Mouse (Mus musculus): Measurements from ENCODE around the gene Eif3d. TPM values are rescaled to one million over a fixed set of nuclear protein-coding genes. Genes with fewer than 3 reads are reported as not detected.

The Eif3d gene
- total RNA-seq, 2 experiments from 2014 or later, result 214 to 215 TPM

DNA sequence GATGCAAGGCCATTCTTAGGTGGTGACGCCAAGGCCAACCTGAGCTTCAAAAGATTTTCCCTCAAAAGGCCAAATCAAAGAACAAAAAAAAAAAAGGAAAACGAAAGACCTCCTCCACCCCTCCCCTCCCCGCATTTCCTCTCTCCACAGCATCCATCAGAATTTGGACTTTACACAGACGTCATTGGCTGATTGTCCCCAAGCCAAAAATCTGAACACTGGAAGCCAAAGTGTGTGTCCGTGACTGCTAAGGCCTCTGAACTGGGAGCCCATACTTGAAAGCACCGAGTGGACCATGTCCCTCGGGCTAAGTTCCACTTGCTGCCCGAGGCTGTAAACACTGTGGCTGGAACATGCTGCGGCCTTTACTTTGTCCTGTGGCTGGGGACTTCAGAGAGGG, 47.9 kb downstream of the Eif3d start:
- DNase-seq (ENCODE audit: low spot score in 2 of 2), result no peak

DNA sequence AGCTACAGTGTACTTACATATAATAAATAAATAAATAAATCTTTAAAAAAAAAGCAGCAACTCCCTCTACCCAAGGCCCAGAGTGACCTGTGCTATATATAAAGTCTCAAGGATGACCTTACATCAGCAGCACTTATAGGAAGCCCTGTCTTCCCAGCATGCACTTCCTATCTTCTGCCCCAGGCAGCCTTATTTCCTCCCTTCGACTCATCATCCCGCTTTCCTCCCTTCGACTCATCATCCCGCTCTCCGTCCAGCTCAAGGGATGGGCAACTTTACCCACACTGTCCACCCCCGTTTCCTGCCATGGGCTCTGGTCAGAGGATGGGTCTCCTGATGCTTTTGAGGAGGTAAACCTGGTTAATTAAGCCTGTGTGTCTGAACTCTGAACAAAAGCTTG, 49.0 kb downstream of the Eif3d start:
- no peak for DNase-seq (ENCODE audit: low spot score in 2 of 2)

DNA sequence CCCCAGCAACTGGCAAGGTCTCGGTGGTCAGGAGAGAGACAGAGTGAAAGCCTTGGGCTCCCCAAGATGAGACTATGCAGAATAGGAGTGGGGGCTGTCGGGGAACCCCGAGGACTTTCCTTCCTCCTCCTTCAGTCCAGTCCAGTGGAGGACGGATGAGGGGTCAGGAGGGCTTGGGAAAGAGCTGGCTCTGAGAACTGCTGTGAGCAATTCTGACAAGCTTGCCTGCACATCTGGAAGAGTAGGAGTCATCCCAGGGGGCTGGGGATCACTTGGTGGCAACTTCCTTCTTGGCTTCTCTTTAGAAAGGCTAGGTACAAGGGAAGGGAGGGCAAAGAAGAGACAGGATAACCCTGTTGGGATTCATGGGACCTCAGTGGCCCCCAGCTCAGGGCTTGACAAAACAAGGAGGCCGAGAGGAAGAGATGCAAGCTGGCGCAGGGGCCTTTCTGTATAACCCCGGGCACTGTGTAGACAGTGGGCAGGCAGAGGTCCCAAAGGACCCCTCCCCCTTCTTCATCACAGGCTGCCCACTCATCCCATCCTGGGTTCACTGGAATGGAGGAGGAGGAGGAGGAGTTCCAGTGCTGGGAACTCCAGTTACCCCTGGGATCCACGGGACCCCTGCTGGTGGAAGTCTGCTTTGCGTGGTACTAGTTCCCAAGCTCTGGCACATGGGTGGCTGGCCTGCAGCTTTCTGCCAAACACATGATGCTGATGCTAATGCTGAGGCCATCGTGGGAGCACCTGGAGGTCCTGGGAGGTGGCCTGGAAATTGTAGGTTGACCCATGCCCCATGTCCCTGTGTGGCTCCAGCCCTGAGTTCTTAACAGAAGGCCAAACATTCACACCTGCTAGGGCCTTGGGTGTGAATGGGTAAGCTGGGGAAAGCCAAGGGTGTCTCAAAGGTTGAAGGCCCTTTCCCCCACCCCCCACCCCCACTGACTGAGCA, 49.8 kb downstream of the Eif3d start:
- DNase-seq (ENCODE audit: low spot score in 2 of 2), result no peak

DNA sequence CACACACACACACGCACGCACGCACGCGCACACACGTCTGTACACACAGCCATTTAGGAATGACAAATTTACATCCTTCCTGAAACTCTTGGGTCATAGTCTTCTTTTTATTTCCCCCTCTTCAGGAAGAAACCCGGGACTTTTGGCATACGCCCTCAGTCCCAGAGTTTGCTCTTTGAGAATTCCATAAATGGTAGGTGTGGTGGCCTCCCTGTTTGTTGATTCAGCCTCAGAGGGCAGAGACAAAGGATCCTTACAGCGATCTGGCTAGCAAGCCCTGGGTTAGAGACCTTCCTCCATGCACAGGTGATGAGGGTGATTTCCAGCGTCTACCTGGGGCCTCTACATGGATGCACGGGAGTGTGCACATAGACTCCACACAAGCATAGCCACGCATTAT, 51.2 kb downstream of the Eif3d start:
- no peak for DNase-seq (ENCODE audit: low spot score in 2 of 2)

DNA sequence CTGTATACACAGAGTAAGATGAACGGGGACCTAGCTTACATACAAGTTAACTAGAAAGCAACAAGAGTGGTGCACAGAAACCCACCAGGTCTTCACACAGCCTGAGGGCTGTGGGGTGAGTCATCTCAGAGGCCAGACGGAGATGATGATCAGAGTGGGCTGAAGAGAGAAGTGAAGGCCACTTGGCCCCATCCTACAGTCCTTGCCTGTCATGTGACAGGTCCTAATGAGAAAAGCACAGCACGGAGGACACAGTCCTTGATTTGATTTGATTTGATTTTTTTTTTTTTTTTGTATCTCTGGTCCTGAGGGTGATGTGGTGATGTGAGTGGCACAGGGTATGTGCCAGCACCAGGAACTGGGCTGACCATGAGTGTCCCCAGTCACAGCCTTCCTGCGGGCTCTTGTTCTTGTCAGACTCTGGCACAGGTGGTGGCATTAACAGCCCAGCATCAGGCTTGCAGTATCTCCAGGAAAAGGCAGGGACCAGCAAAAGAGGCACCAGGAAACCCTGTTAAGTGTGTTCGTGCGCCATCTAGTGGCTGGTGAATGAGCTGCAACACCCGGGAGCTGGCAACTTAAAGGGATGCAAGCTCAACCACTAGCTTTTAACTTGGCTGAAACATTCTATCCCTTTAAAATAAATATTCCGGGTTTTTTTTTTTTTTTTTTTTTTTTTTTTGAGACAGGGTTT, 53.6 kb downstream of the Eif3d start:
- peak; percentile 78 to 86 for DNase-seq (ENCODE audit: low spot score in 2 of 2)

DNA sequence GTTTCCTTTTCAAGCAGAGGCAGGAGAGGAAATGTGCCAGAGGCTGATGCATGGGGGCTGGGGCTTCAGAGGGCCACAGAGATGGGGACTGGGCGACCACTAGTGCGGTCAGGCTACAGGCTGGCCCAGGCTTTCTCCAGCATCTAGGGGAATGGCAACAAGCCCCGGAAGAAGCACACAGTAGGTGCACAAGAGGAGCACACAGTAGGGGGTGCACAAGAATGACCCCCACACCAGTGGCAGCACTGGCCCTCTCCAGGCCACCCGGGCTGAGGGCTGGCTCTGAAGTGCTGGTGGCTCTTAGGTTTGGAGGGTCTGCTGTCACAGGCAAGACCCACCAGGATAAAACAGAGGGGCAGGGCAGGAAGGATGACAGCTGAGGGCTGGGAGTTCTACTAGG, 55.3 kb downstream of the Eif3d start:
- DNase-seq (ENCODE audit: low spot score in 2 of 2), result no peak

DNA sequence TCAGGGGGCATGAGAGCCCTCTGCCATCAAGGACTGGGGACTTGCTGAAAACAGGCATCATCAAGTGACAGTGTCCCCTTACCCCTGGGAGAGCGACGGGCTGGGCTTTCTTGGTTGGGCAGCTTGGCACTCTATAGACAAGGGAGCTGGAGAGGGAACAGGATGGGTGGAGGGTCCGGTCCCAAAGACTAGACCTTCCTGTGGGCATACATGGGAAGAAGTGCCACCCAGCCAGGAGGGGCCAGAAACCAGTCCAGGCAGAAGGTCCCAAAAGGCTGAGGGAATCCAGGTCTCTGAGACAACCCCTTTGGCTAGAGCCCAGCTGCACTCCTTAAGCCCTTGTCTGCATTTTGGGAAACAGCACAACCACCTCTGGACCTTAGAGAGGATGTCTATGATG, 56.1 kb downstream of the Eif3d start:
- DNase-seq (ENCODE audit: low spot score in 2 of 2), result no peak

DNA sequence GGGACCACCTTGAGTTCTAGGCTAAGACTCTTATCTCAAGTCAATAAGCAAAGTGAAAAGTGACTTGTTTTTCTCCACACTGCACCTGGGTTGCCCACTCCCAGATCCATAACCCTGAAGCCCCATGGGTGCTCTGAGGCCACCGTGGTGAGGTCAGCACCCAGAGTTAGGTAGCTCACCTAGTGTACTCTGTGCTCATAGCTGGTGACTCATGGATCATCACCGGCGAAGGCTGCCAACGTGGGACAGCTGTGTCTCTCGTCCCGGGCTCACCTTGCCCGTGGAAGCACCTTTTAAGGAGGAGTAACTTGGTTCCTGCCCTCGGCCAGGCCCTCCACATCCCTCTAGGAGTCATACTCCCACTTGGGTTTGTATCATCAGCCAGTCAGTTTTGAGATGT, 57.6 kb downstream of the Eif3d start:
- no peak for DNase-seq (ENCODE audit: low spot score in 2 of 2)

DNA sequence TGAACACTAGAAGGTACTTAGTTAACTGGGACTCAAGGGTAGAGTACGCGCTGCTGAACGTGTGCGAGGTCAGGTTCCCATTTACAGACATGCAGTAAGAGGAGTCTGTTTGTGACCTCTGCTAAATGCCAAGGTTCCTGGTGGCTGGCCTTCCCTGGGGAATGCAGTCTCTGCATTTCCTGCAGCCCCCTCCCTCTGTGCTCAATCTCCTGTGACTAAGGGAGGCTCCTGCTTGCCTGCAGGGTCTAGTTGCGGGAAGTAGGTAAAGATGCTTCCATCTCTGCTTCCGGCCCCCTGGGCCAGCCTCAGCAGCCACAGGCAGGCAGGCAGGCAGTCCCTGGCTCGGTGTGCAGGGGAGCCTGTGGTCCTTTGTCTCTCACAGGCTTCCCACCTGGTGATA, 58.0 kb downstream of the Eif3d start:
- DNase-seq (ENCODE audit: low spot score in 2 of 2), result no peak

DNA sequence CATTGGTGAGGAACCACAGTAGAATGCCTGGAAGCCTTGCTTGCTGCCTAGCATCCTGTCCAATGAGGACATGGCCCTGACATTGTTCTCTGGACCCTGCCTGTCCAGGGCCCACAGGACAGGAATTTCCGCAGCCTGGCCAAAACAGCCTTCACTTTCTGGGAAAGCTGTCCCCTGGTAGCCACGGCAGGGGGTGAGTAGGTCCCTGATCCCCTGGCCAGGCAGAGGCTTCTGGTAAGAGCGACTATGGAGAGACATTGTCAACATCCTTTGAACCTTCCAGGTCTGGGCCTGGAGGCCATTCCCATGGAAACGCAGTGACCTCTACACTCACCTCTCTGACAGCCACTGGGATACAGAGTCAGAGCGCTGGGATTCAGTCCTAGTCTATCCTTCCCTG, 58.6 kb downstream of the Eif3d start:
- no peak for DNase-seq (ENCODE audit: low spot score in 2 of 2)

DNA sequence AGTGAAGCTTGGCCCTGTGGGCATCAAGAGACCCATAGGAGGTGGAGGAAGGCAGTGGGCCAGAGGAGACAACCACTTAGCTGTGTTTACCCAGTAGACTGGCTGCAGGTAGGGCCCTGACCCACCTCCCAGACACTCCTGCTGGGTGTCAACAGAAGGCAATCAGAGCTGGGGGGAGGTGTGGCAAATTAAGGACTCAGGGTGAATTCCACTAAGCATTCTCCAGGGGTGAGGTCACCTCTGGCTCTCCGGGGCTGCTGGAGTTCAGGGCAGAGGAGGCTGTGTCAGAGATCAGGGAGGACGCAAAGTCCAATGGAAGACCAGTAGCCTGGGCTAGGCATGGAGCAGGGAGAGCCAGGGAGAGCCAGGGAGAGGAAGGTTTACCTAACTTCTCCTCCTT, 59.5 kb downstream of the Eif3d start:
- no peak for DNase-seq (ENCODE audit: low spot score in 2 of 2)

Other genes with a start within 250 kb of the Eif3d start
- gene Apol9b, start 241.8 kb downstream of the Eif3d start, total RNA-seq (2021), result under 1 TPM; 0.20 to 0.25 TPM
- 1 to 10 TPM; 1.7 to 4.8 TPM for gene Apol8, start 213.8 kb downstream of the Eif3d start, total RNA-seq (2021)
- gene Myh9, start 128.6 kb downstream of the Eif3d start, total RNA-seq (2021), result 100 to 1,000 TPM; 251 to 311 TPM
- gene Txn2, start 41.8 kb downstream of the Eif3d start, total RNA-seq (2021), result 100 to 1,000 TPM; 271 to 275 TPM
- 1 to 10 TPM; 4.9 to 5.2 TPM for gene Foxred2, start 14.1 kb downstream of the Eif3d start, total RNA-seq (2021)
- under 1 TPM; 0.65 to 0.78 TPM for gene Cacng2, start 149.2 kb upstream of the Eif3d start, total RNA-seq (2021)
- 10 to 100 TPM; 32.1 to 32.8 TPM for gene Ift27, start 203.3 kb upstream of the Eif3d start, total RNA-seq (2021)
- 10 to 100 TPM in 1 of 2 experiments, 1 to 10 TPM in 1; 2.8 to 13.4 TPM for gene Pvalb, start 235.6 kb upstream of the Eif3d start, total RNA-seq (2021)